Mouse (Mus musculus) brain, embryonic 18.5 days (tissue): ENCODE data around the gene Naip2.
A peak's percentile ranks its signal among the peaks of the same experiment; 100 is the strongest.
"Not testable (repeated sequence)": the region's sequence is repeated elsewhere in the genome, so short reads cannot be mapped to it uniquely, and the experiment has no call there.

Experiments used
- DNase-seq: peaks from one replicate; pipeline ENCODE4 v3.0.0-alpha.2; 2012; ENCODE audit warnings: low read depth, low spot score

Gene Naip2

GRCm38 (mm10) chr13:100201659-100202333 is at the start of gene Naip2:
Naip2 (minus strand) TSS chr13:100202092.
- DNase-seq: not testable (repeated sequence)

GRCm38 (mm10) chr13:100246896-100247519 is 45.1 kb upstream of the Naip2 start:
- not testable (repeated sequence) for DNase-seq

GRCm38 (mm10) chr13:100246223-100246622 is 44.3 kb upstream of the Naip2 start, which contains the start of gene Naip5:
Naip5 (minus strand) TSS chr13:100246323.
- DNase-seq: not testable (repeated sequence)

- no peak for DNase-seq
Observed at GRCm38 (mm10) chr13:100243702-100244101, 41.8 kb upstream of the Naip2 start.

GRCm38 (mm10) chr13:100213683-100214082 is 11.8 kb upstream of the Naip2 start:
- DNase-seq: not testable (repeated sequence)

GRCm38 (mm10) chr13:100210540-100210939 is 8.6 kb upstream of the Naip2 start:
- DNase-seq: no peak

- no peak for DNase-seq
Observed at GRCm38 (mm10) chr13:100203319-100203718, 1.4 kb upstream of the Naip2 start.

GRCm38 (mm10) chr13:100200778-100201177 is 1.1 kb downstream of the Naip2 start:
- DNase-seq: no peak

GRCm38 (mm10) chr13:100195421-100195820 is 6.5 kb downstream of the Naip2 start:
- no peak for DNase-seq

- not testable (repeated sequence) for DNase-seq
Observed at GRCm38 (mm10) chr13:100183111-100183510, 18.8 kb downstream of the Naip2 start.

GRCm38 (mm10) chr13:100174360-100174759 is 27.5 kb downstream of the Naip2 start:
- DNase-seq: not testable (repeated sequence)

- not testable (repeated sequence) for DNase-seq
Observed at GRCm38 (mm10) chr13:100166378-100166777, 35.5 kb downstream of the Naip2 start.

GRCm38 (mm10) chr13:100162467-100162866 is 39.4 kb downstream of the Naip2 start:
- DNase-seq: not testable (repeated sequence)

GRCm38 (mm10) chr13:100161171-100161870 is 40.6 kb downstream of the Naip2 start:
- DNase-seq: not testable (repeated sequence)

GRCm38 (mm10) chr13:100156624-100157023 is 45.3 kb downstream of the Naip2 start:
- no peak for DNase-seq

- no peak for DNase-seq
Observed at GRCm38 (mm10) chr13:100152659-100153058, 49.2 kb downstream of the Naip2 start.

GRCm38 (mm10) chr13:100141646-100142314 is 60.1 kb downstream of the Naip2 start:
- no peak for DNase-seq

- DNase-seq: no peak
Observed at GRCm38 (mm10) chr13:100125258-100125643, 76.6 kb downstream of the Naip2 start.

GRCm38 (mm10) chr13:100124423-100125257 is 77.3 kb downstream of the Naip2 start, which contains the start of gene Smn1:
Smn1 (plus strand) TSS chr13:100124852.
- peak; percentile 90 for DNase-seq

- DNase-seq: no peak
Observed at GRCm38 (mm10) chr13:100123970-100124369, 77.9 kb downstream of the Naip2 start.
